Mouse (Mus musculus) urinary bladder, postnatal 10 days (tissue): Measurements from ENCODE around the gene Mageb1.
"Not testable (repeated sequence)": the region's sequence is repeated elsewhere in the genome, so short reads cannot be mapped to it uniquely, and the experiment has no call there.

Experiments
- DNase-seq: peaks from one replicate; pipeline ENCODE4 v3.0.0; 2022; ENCODE audit warnings: low spot score

Mageb1 gene

DNA sequence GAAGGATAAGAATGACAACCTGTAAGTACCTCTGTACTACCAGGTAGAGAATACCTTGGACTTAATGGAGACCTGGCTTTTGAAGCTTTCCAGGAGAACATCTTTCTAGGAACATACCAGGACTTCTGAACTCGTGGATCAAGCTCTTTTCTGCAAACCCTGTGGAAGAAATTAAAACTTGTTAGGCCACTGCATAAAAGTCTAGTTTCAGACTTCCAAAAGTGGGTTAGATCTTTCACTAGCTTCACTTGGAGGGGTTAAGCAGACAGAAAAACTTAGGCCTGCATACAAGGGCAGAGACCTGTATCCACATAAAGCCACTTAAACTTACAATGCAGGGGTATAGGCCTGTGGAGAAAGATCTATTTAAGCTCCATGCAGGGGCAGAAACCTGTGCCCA is at the start of gene Mageb1:
Gene Mageb1 (minus strand): TSS at position 101 of the 400 bp plus-strand sequence.
- DNase-seq, result not testable (repeated sequence)
